Mouse (Mus musculus) retina, postnatal 7 days (tissue): ENCODE data around the gene Srrm2.

Source experiments
- DNase-seq: peaks from one replicate; pipeline ENCODE4 v3.0.0-alpha.2; 2012; ENCODE audit warnings: low read depth, low spot score

The Srrm2 gene

DNA sequence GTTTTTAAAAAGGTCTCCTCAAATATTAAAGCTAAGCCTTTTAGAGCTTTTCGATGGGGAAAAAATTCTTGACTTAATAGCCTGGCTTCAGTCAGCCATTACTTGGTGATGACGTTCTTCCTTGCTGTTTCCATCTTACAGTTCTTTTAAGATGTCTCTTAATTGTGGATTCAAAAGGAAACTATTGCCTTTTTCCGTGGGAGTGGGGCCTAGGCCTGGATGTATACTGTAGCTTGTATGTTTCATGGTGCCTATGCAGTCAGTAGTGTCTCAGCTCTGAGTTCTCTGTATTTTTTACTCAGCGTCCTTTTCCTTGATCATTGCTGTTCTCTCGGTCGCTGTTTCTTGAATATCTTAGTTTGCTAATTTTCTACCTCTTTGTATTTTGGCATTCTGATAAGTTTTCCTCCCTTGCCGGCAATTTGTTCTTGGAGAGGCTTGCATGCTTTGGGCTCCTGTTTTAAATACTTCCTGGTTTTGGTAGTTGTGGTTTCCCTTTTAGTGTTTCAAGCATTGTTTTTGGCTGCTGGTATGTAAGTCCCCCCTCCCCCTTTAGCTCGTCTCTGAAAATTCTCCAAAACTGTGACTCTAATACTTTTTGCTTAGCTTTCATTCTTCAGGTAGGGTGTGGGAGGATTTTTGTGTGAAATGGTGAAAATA, 14.2 kb downstream of the Srrm2 start:
- no peak for DNase-seq

DNA sequence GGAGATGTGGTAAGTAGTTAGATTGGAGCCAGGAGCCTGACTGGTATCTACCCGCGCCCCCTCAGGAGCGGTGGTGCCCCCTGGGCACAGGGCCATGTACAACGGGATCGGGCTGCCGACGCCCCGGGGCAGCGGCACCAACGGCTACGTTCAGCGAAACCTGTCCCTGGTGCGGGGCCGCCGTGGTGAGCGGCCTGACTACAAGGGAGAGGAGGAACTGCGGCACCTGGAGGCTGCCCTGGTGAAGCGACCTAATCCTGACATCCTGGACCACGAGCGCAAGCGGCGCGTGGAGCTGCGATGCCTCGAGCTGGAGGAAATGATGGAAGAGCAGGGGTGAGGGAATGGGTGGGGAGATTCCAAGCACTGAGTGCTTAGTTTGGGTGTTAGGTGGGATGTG, 16.5 kb downstream of the Srrm2 start:
- no peak for DNase-seq

DNA sequence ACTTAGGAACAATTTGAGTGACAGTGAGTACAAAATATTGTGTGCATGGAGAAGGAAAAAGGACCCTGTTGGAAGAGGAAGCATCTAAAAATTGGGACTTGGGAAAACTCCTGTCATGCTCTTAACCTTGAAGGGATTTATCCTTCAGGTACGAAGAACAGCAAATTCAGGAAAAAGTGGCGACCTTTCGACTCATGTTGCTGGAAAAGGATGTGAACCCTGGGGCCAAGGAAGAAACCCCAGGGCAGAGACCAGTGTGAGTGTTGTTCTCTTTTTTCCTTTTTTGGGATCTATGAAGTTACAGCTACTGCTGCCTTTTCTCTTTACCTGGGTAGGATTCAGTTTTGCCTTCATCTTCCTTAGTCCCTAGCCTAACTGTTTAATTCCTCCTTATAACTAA, 17.6 kb downstream of the Srrm2 start:
- DNase-seq = no peak

DNA sequence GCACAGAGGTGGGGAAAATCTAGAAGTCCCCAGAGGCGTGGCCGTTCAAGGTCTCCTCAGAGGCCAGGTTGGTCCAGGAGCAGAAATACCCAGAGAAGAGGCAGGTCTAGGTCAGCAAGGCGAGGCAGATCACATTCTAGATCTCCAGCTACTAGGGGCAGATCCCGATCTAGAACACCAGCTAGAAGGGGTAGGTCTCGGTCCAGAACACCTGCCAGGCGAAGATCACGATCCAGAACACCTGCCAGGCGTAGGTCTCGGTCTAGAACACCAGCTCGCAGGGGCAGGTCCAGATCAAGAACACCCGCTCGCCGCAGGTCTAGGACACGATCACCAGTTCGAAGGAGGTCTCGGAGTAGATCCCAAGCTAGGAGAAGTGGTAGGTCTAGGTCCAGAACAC, 25.3 kb downstream of the Srrm2 start:
- no peak for DNase-seq

DNA sequence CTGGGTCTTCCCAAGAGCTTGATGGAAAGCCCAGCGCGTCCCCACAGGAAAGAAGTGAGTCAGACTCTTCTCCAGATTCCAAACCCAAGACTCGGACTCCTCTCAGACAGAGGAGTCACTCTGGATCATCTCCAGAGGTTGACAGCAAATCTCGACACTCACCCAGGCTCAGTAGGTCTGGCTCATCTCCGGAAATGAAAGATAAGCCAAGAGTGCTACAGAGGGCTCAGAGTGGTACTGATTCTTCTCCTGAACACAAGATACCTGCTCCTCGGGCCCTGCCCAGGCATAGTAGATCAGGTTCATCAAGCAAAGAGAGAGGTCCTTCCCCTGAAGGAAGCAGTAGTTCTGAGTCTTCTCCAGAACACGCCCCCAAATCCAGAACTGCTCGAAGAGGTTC, 28.2 kb downstream of the Srrm2 start:
- no peak for DNase-seq

DNA sequence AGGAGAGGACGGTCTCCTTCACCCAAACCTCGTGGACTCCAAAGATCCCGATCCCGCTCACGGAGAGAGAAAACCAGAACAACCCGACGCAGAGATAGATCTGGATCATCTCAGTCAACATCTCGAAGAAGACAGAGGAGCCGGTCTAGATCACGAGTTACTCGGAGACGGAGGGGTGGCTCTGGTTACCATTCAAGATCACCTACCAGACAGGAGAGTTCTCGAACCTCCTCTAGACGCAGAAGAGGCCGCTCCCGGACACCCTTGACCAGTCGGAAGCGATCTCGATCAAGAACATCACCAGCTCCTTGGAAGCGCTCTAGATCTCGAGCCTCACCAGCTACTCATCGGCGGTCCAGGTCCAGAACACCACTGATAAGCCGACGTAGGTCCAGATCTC, 28.9 kb downstream of the Srrm2 start:
- no peak for DNase-seq

DNA sequence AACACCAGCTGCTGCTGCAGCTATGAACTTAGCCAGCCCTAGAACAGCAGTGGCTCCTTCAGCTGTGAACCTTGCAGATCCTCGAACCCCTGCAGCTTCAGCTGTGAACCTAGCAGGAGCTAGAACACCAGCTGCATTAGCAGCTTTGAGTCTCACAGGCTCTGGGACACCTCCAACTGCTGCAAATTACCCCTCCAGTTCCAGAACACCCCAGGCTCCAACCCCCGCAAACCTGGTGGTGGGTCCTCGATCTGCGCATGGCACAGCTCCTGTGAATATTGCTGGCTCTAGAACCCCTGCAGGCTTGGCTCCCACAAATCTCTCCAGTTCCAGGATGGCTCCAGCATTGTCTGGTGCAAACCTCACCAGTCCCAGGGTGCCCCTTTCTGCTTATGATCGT, 30.4 kb downstream of the Srrm2 start:
- DNase-seq = no peak

DNA sequence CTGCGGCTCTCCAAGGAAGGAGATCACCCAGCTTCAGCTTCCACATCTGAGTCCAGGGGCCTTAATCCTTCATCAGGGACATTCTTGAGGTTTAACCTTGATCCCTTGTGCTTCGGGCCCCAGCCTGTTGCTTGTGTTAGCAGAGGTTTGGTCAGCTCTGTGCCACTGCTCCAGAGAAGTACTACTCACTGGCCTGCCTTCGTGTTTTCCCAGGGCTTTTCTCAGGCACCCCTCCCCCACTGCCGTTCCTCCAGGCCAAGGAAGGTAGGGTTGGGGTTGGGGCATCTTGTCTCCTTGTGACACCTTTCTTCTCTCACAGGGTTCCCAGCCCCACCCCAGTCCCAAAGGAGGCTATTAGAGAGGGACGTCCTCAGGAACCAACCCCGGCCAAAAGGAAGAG, 31.8 kb downstream of the Srrm2 start:
- no peak for DNase-seq

DNA sequence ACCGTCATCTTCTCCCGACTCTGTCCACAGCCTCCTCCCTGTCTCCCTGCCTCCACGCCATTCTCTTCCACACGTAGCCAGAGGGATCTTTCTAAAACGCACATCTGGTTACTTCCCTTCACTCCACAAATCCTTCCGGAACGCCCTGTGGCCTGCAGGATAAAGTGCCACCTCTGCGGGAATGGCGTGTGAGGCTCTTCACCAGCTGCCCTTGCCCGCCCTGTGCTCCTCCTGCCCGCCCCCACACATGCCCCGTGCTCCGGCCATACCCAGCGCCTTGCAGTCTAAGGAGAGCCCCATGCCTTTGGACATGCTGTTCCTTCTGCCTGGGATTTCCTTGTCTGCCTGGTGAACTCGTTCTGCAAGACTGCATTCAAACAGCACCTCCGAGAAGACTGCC, 32.7 kb downstream of the Srrm2 start:
- DNase-seq = no peak

DNA sequence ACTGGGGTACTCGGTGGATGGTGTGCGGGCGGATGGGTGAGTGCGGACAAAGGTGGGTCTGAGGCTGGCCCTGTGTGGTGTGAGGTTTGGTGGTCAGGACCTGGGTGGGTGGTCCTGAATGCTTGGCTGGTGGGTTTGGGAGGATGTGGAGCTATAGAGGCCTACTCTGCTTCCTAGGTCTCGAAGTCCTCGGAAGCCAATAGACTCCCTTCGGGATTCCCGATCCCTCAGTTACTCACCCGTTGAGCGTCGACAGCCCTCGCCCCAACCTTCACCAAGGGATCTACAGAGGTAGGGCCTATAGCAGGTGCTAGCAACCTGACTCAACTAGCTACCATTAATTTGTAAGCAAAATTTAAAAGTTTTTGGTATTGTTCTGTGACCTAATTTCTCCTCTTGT, 33.3 kb downstream of the Srrm2 start:
- no peak for DNase-seq

DNA sequence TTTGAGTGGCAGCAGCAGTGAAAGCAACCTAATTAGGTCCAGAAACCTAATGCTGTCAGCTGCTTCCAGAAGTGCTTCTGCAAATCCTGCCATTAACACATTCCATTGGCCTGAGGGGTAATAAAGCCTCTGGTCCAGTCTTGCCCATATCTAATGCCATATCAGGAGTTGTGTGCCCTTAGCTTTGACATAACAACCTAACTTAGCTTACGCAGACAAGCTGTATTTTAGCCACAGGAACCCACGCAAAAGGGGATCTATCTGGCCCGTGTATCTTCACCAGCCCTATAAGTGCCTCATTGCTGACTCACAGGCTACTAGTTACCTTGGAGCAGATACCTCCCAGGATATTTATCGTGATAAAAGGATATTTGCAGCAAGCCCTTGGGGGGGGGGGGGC, 35.3 kb downstream of the Srrm2 start:
- no peak for DNase-seq

DNA sequence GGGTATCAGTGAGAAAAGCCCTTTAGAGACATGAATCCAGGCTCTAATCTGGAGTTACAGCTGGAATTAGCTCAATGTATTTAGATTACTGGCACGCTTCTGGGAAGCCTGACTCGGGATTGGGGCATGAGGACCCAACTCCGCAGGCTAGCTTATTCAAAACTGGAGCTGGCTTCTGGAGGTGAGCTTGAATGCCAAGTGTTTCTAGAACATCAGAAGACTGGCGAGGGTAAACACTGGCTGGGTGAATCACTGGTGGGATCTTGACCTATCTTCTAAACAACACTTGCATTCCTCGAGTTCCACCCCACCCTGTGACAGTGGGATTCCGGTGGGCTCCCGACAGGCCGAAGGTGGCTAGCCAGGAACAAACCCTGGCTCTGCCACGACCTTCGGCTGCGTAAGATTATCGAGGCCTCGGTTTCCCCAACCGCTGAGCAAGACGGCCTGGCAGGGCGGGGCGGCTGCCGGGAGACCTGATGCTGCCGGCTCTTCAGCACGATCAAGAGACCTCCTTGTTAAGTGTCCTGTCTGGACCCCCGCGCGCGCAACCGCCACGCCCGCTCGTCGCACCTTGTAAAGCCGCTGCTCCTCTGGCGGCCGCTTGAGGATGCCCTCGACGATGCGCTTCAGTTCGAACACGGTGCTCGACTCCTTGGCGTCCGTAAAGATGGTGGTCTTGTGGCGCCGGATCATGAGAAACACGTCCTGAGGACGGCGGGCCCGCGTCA, 38.1 kb downstream of the Srrm2 start:
- no peak for DNase-seq

DNA sequence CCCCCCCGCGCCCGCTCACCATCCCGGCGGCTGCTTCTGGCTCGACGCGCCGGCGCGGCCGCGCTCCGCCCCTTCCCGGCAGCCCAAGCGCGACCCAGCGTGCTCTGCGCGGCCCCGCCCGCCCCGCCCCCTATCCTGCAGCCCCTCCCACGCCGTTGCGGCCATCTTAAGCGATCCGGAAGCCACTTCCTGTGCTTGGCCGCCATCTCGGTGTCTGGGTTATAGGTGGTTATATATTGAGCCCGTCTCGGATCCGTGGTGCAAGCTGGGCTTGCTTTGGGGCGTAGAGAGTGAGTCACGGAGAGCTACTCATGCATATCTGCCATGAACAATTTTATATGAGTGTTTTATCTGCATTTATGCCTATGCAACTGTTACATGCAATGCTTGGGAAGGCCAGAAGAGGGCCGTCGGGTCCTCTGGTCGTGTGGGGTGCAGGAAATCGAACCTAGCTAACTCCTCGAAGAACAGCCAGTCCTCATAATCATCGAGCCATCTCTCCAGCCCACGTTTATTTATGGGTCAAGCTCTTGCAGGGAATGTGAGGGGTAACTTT, 38.8 kb downstream of the Srrm2 start, which contains the start of gene Elob:
TSS of gene Elob (minus strand) at position 73 of the 556 bp plus-strand sequence.
- DNase-seq = peak; percentile 84

DNA sequence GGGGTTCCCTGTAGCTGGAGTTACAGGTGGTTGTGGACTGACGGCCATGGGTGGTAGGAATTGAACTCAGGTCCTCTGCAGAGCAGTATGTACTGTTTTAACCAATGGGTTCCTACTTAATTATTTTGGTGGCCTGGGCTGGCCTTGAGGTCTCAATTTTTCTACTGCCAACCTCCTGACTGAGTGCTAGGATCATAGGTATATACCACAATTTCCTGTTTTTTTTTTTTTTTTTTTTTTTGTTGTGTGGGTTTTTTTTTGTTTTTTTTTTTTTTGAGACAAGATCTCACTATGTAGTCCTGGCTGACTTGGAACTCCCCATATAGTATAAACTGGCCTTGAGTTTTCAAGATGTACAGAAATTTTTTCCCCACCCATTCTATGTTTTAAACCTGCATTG, 40.9 kb downstream of the Srrm2 start:
- DNase-seq = no peak

DNA sequence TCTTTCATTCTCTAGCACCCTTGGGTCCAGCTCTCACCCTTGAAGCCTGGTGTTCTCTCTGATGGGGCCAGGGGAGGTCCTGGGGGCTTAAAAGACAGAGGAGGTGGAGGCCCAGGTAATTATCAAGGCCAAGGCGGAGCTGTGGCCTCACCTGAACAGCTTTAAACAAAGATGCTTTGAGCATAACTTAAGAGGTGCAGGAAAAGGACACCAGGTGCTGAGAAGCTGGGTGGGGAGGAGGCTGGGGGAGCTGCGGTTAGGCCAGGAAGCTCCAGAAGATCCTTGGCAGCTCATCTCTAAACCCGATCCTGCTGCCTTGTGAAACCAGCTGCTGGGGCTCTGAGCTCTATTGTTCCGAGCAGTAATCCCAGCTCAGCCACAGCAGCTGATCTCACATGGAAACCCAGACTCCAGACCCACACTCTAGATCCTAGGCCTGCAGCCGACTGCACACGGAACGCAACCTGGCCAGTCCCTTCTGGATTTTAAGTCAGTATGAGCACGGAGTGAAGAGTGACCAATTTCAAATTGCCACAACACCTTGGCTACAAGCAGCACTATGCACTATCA, 45.8 kb downstream of the Srrm2 start, which contains the start of gene Prss33:
TSS of gene Prss33 (minus strand) at position 51 of the 570 bp plus-strand sequence.
- DNase-seq = peak; percentile 55

DNA sequence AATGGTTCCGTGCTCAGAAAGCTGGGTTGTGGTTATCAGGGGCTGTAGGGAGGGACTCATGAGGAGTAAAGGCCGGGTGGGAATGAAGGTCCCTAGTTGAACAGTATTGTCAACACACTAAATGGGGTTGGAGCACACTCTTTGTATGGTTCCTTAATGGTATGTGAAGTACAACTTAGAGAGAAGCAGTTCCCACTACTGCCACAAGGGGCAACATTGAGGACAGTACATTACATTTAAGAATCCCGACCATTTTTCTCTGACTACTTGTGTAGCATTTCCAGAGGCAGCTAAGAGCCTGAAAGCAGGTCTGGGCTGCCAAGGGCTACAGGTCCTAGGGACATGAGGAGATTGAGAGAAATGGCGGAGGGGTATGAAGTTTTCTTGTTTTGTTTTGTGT, 50.8 kb downstream of the Srrm2 start:
- DNase-seq = peak; percentile 41

DNA sequence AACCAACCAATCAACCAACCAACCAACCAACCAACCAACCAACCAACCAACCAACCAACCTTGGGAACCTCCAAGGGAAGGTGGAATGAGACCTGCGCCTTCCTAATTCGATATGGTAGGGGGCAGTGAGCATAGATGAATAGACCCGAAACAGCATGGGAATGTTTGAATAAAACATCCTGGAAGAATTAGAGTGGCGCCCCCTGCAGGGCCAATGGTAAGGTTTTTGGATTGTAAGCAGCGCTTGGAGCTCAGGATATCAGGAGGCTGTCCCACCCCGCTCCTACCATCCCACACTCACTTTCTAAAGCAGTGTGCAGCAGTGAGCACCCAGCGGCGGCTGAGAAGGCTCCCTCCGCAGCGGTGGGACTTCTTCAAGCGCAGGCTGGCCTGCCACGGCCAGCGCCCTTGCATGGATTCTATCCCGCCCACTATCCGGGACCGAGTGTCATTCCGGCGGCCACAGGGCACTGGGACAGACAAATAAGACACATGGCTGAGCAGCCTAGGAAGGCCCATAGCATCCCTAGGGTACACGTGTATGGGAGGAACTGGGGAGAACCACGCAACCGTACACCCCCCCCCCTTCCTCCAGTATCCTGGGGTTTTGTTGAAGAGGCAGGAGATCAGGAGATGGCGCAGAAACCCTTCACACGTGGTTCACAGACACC, 52.9 kb downstream of the Srrm2 start:
- no peak for DNase-seq

DNA sequence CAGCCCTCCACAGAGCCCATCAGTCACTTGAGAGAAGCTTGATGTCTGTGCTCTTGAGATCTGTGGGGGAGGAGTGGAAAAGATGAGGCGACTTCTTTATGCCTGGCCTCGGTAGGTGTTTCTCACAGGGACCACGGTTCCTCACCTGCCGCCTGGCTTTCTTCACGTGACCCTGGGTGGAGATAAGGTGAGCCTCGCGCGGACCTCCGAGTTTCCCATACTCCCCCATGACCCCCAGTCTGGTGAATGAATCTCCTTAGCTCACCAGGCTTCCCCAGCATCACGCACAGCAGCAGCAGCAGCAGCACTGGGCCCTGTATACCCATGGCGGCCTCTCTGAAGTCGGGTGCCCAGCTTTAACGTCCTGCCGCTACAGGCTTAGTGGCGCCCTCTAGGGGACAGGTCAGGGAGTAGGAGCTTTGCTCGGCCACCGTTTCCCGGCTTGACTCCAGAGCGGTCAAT, 53.5 kb downstream of the Srrm2 start, which contains the start of the genes Prss32 and Prss41:
TSS of gene Prss32 (plus strand) at position 44 of the 462 bp plus-strand sequence.
TSS of gene Prss41 (minus strand) at position 361 of the 462 bp plus-strand sequence.
- peak; percentile 35 for DNase-seq

DNA sequence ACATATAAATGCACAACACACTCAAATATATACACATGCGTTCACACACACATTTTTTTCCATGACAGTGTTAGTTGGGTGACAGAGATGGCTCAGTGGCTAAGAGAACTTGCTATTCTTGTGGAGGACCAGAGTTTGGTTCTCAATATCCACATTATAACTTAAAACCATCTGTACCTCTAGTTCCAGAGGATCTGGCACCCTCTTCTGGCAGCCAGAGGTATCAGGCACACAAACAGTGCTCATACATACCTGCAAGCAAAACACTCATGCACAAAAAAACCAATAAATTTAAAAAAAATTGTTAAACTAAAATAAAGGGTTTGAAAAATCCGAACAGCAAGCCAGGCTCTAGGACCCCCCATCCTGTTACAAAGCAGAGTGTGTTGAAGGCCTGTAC, 59.7 kb downstream of the Srrm2 start:
- no peak for DNase-seq

DNA sequence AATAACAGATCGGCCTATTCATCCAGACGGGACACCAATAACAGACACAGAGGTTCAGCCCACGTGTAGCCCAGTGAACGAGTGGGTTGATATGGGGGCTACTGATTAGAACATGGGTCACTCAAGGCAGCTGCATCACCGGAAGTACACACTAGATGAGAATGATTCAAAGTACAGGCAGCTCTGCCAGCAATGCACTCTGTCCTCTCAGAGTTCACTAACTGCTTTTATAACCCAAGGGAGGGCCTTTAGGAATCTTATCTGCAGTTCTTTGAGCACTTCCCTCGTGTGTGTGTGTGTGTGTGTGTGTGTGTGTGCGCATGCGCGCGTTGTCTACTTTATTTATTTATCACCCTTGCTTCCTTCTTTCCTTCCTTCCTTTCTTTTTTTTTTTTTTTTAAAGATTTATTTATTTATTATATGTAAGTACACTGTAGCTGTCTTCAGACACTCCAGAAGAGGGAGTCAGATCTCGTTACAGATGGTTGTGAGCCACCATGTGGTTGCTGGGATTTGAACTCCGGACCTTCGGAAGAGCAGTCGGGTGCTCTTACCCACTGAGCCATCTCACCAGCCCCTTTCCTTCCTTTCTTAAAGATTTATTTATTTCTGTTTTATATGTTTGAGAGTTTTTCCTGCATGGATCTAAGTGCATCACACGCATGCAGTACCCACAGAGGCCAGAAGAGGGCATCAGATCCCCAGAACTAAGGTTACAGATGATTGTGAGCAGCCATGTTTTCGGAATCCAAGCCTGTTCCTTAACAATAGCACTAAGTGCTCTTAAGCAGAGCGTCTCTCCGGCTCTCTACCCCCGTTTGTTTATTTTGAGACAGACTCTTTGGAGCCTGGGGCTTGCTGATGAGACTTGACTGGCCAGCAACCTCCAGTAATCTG, 60.8 kb downstream of the Srrm2 start:
- DNase-seq = peak; percentile 58

DNA sequence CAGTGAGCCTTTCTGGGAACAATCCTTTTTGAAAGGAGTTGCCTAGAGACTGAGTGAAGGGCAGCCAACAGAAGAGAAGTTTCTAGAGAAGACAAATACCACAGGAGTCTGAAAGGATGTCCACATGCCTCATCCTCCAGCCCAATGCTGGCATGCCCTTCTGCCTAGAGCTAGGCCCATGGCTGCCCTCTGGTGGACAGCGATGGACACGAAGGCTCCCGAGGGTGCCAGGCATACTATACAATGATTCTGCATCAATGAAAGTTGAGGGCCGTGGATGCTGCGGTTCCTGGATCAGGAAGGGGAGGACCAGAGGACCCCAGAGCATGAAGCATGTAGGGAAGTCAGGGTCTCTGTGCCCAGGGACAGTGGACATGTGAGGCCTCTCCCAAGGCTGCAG, 63.0 kb downstream of the Srrm2 start:
- DNase-seq = peak; percentile 38
